24 mouse cellular contexts compared by ENCODE assay signal in the genomic region with DNA sequence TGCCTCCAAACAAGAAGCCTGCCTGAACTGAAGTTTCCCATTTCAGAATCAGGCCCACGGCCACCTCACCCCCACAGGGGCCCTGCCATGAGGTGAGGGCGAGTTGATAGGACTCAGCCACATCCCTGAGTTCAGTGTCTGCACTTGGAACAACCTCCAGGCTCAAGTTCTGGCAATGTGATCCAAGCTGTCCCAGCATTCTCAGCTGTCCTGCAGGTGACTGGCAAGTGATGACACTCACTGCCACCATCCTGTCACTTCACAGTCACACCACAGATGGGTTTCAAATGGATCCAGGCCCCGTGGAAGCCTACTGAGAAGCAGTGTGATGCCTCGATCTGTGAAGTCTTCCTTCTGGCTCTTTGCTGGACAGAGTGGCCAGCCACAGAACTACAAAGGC. TPM values are rescaled to one million over a fixed set of nuclear protein-coding genes. Genes with fewer than 3 reads are reported as not detected.
DNase-seq lines count a peak whose midpoint lies in the region; ATAC-seq and TF ChIP-seq lines count a peak whose summit lies in the region.
"Had no signal": no experiment of that assay in that cellular context is flagged by ENCODE, and none has a peak within 500 bp of the region (broad histone marks: within the 10 kb centered on the region; RNA-seq: fewer than 3 reads in every experiment).

No protein-coding gene starts in this region.

- H3K27me3 ChIP-seq in heart, embryonic 10.5 days (ENCODE audit: insufficient read depth, poor library complexity, severe bottlenecking): no peaks in the 10 kb centered on the region
- no peaks in the 10 kb centered on the region for H3K27me3 ChIP-seq in heart, embryonic 11.5 days (ENCODE audit: control insufficient read depth, insufficient read depth, low read length)
- no peaks in the 10 kb centered on the region for H3K27me3 ChIP-seq in liver, adult 2 months (ENCODE audit: control insufficient read depth, insufficient read depth, low read length)
- H3K27me3 ChIP-seq in heart, postnatal 0 days (ENCODE audit: control insufficient read depth, insufficient read depth, low read length): no peaks in the 10 kb centered on the region
- H3K27me3 ChIP-seq in myocyte (ENCODE audit: control insufficient read depth, insufficient read depth, insufficient read length): no peaks in the 10 kb centered on the region
- H3K27me3 ChIP-seq: CH12.LX; embryonic facial prominence, embryonic 12.5 days; liver, embryonic 15.5 days; Patski; stomach, embryonic 15.5 days had no signal

- no peak overlapping the region for H3K4me3 ChIP-seq in heart, embryonic 10.5 days
- H3K4me3 ChIP-seq in heart, embryonic 11.5 days (ENCODE audit: low read depth, low read length): no peak overlapping the region
- H3K4me3 ChIP-seq in liver, adult 2 months (ENCODE audit: insufficient read depth, low read depth, low read length): no peak overlapping the region
- H3K4me3 ChIP-seq in heart, postnatal 0 days (ENCODE audit: low read depth, low read length): no peak overlapping the region
- no peak overlapping the region for H3K4me3 ChIP-seq in myocyte
- H3K4me3 ChIP-seq: embryonic facial prominence, embryonic 12.5 days; liver, embryonic 15.5 days; midbrain, embryonic 10.5 days; stomach, embryonic 15.5 days had no signal

- TF ChIP-seq POLR2A in liver, adult 2 months (IDR thresholded peaks at IDR 0.05; ENCODE audit: extremely low read depth, insufficient read depth, low read length): no peak
- no peak for TF ChIP-seq POLR2A in myocyte (IDR thresholded peaks at IDR 0.05; ENCODE audit: insufficient read length, low read depth)

- H3K27ac ChIP-seq in heart, embryonic 10.5 days: peak overlapping the region; percentile 75
- no peak overlapping the region for H3K27ac ChIP-seq in heart, embryonic 11.5 days (ENCODE audit: low read depth, low read length)
- peak overlapping the region; percentile 49 for H3K27ac ChIP-seq in liver, adult 2 months (replicated peaks; ENCODE audit: insufficient read depth, low read depth, low read length)
- peak overlapping the region; percentile 33; the same call in 1 of the 2 replicates for H3K27ac ChIP-seq in heart, postnatal 0 days (ENCODE audit: low read depth)
- H3K27ac ChIP-seq: embryonic facial prominence, embryonic 12.5 days; hindbrain, embryonic 14.5 days; liver, embryonic 15.5 days; midbrain, embryonic 10.5 days; stomach, embryonic 15.5 days had no signal

- H3K4me2 ChIP-seq in heart, embryonic 11.5 days: no peak overlapping the region
- no peak overlapping the region for H3K4me2 ChIP-seq in heart, postnatal 0 days (ENCODE audit: low read depth, low read length)
- H3K4me2 ChIP-seq in myocyte (ENCODE audit: low read depth): no peak overlapping the region
- H3K4me2 ChIP-seq: embryonic facial prominence, embryonic 12.5 days; hindbrain, embryonic 14.5 days; liver, embryonic 15.5 days; stomach, embryonic 15.5 days had no signal

- no peaks in the 10 kb centered on the region for H3K36me3 ChIP-seq in heart, embryonic 10.5 days
- H3K36me3 ChIP-seq in heart, embryonic 11.5 days (ENCODE audit: control insufficient read depth, insufficient read depth, low read length): no peaks in the 10 kb centered on the region
- H3K36me3 ChIP-seq in liver, adult 2 months (ENCODE audit: control insufficient read depth, insufficient read depth, low read length): no peaks in the 10 kb centered on the region
- H3K36me3 ChIP-seq in heart, postnatal 0 days (replicated peaks; ENCODE audit: control insufficient read depth, insufficient read depth, low read length): no peaks in the 10 kb centered on the region
- peaks cover 7% of the 10 kb centered on the region for H3K36me3 ChIP-seq in myocyte (ENCODE audit: control insufficient read depth, insufficient read depth)
- H3K36me3 ChIP-seq: embryonic facial prominence, embryonic 12.5 days; G1E; liver, embryonic 15.5 days; midbrain, embryonic 10.5 days; stomach, embryonic 15.5 days had no signal

- H3K9me3 ChIP-seq in heart, embryonic 10.5 days: no peaks in the 10 kb centered on the region
- H3K9me3 ChIP-seq in heart, embryonic 11.5 days (replicated peaks; ENCODE audit: control insufficient read depth, low read length): no peaks in the 10 kb centered on the region
- H3K9me3 ChIP-seq in heart, postnatal 0 days (replicated peaks; ENCODE audit: control insufficient read depth, low read length): no peaks in the 10 kb centered on the region
- H3K9me3 ChIP-seq: embryonic facial prominence, embryonic 12.5 days; G1E; liver, embryonic 15.5 days; midbrain, embryonic 10.5 days; stomach, embryonic 15.5 days had no signal

- DNase-seq in heart, embryonic 10.5 days (ENCODE audit: low spot score): peak; percentile 78
- peak; percentile 45 for DNase-seq in liver, adult 2 months (ENCODE audit: extremely low read depth, low read depth, low spot score)
- DNase-seq in liver: no peak
- no peak for DNase-seq in heart, postnatal 0 days (ENCODE audit: low spot score)
- DNase-seq in adrenal gland, postnatal 10 days: no peak
- DNase-seq: adrenal gland, adult 2 months; B cell, adult 2 months; cerebellum, adult 11-12 months; cerebellum, postnatal 14 days; lung, postnatal 4 days; thymus, adult 18-20 months; thymus, postnatal 36 days had no signal

- no peak for TF ChIP-seq CTCF in liver, adult 2 months (IDR thresholded peaks at IDR 0.05; ENCODE audit: low read depth, low read length)
- no peak for TF ChIP-seq CTCF in heart, postnatal 0 days (IDR thresholded peaks at IDR 0.05; ENCODE audit: low read depth)

- WGBS in heart, embryonic 10.5 days: 28% methylated on average over 4 of the region's 4 CpGs
- 34% methylated on average over 4 of the region's 4 CpGs for WGBS in heart, embryonic 11.5 days (ENCODE audit: insufficient replicate concordance)
- WGBS in liver, adult 2 months: 50% methylated on average over 4 of the region's 4 CpGs
- 26% methylated on average over 4 of the region's 4 CpGs for WGBS in heart, postnatal 0 days

- H3K79me2 ChIP-seq in liver, adult 2 months (ENCODE audit: control insufficient read depth, insufficient read depth, low read length): peaks cover 74% of the 10 kb centered on the region
- peaks cover 88% of the 10 kb centered on the region for H3K79me2 ChIP-seq in myocyte (ENCODE audit: control insufficient read depth, insufficient read depth)

- no peak overlapping the region for H3K9ac ChIP-seq in heart, embryonic 11.5 days (ENCODE audit: low read depth, low read length)
- H3K9ac ChIP-seq in liver, adult 2 months (ENCODE audit: low read depth, low read length): no peak overlapping the region
- no peak overlapping the region for H3K9ac ChIP-seq in heart, postnatal 0 days (replicated peaks; ENCODE audit: low read depth, low read length)
- H3K9ac ChIP-seq: embryonic facial prominence, embryonic 12.5 days; hindbrain, embryonic 14.5 days; liver, embryonic 15.5 days; stomach, embryonic 15.5 days had no signal

- peaks cover 95% of the 10 kb centered on the region for H3K4me1 ChIP-seq in heart, embryonic 10.5 days
- H3K4me1 ChIP-seq in heart, embryonic 11.5 days (ENCODE audit: control insufficient read depth, insufficient read depth, low read length): peaks cover 90% of the 10 kb centered on the region
- peaks cover 68% of the 10 kb centered on the region for H3K4me1 ChIP-seq in liver, adult 2 months (ENCODE audit: control insufficient read depth, insufficient read depth, low read length)
- H3K4me1 ChIP-seq in heart, postnatal 0 days (ENCODE audit: control insufficient read depth, insufficient read depth): peaks cover 69% of the 10 kb centered on the region

- ATAC-seq in heart, embryonic 11.5 days (replicated peaks; ENCODE audit: insufficient number of reproducible peaks, low FRiP score, low TSS enrichment): no peak
- ATAC-seq in heart, postnatal 0 days (ENCODE audit: insufficient read depth, low read depth): no peak
- ATAC-seq: inflammation-experienced regulatory T-cells, adult 6 months; midbrain, embryonic 16.5 days; Patski had no signal

- no peak overlapping the region for H3ac ChIP-seq in myocyte (ENCODE audit: control insufficient read depth, insufficient read length)

- TF ChIP-seq EP300 in heart, postnatal 0 days (IDR thresholded peaks at IDR 0.05; ENCODE audit: low read depth): no peak

TF ChIP-seq in myocyte, 11 proteins besides CTCF, POLR2A, EP300 and RAD21:
- TF ChIP-seq CEBPB (IDR thresholded peaks at IDR 0.05; ENCODE audit: insufficient read depth, poor library complexity, severe bottlenecking) (no peak), TCF12 (IDR thresholded peaks at IDR 0.05; ENCODE audit: insufficient read depth, poor library complexity, severe bottlenecking) (no peak), TCF3 (IDR thresholded peaks at IDR 0.05; ENCODE audit: insufficient read length, low read depth) (peak; percentile 59), MAX (IDR thresholded peaks at IDR 0.05; ENCODE audit: low read depth) (no peak), POLR2AphosphoS2 (IDR thresholded peaks at IDR 0.05; ENCODE audit: insufficient read length, low read depth) (no peak), MYOG (IDR thresholded peaks at IDR 0.05; ENCODE audit: control insufficient read depth in 1 of 3, insufficient read depth in 1 of 3, insufficient read length in 2 of 3, low read depth in 2 of 3) (peak in 2 of 3 experiments; percentile 69 to 87), E2F4 (IDR thresholded peaks at IDR 0.05; ENCODE audit: insufficient read depth) (no peak), SRF (IDR thresholded peaks at IDR 0.05; ENCODE audit: control insufficient read depth, insufficient read length, low read depth) (no peak), MYOD1 (IDR thresholded peaks at IDR 0.05; ENCODE audit: control insufficient read depth in 1 of 3, insufficient read length in 2 of 3, low read depth in 2 of 3) (peak; percentile 52 to 92 (median 61)), REST (IDR thresholded peaks at IDR 0.05; ENCODE audit: insufficient read depth, insufficient read length) (no peak)

RNA-seq across cellular contexts. Expression of gene Shb, which starts 16.4 kb away (rescaled TPM):
- 8.2 and 8.3 TPM in 2 replicates for polyA plus RNA-seq in heart, embryonic 10.5 days (2016; fragmentation: Nextera tagmentation; extraction: Ambion mirVana)
- polyA plus RNA-seq in heart, embryonic 11.5 days (2014; fragmentation: Nextera tagmentation; extraction: Ambion mirVana): 9.2 and 11.1 TPM in 2 replicates
- total RNA-seq in liver, adult 2 months (2014; rRNA removed): 16.1 and 17.1 TPM in 2 replicates
- 42.1 and 65.7 TPM in 2 replicates for polyA plus RNA-seq in liver, adult 2 months (2012; rRNA removed)
- total RNA-seq in heart, postnatal 0 days (2014; rRNA removed; ENCODE audit: low replicate concordance): 54.8 and 79.6 TPM in 2 replicates
- polyA plus RNA-seq in heart, postnatal 0 days (2015; fragmentation: Nextera tagmentation; extraction: Ambion mirVana): 6.5 and 7.4 TPM in 2 replicates
- polyA plus RNA-seq in myocyte (2012; fragmentation: generic; extraction: Trizol): 46.3 TPM
- 10 to 100 TPM; 40.4 to 72.5 TPM for total RNA-seq in adrenal gland, postnatal 10 days (2021)
- total RNA-seq: G1E had no signal
- polyA plus RNA-seq: G1E had no signal

Comparison
In these comparisons a context has a peak if more than half of its experiments do, and no peak if none do; other contexts are left out.
1. DNase-seq: peak in heart, embryonic 10.5 days (single experiment) and liver, adult 2 months (single experiment); none in liver (single experiment), heart, postnatal 0 days (single experiment) and adrenal gland, postnatal 10 days (single experiment).